Mouse (Mus musculus) fibroblast of lung, adult 2 months (primary cell): ENCODE measurements around the gene Dusp5.
"Not testable (repeated sequence)": the region's sequence is repeated elsewhere in the genome, so short reads cannot be mapped to it uniquely, and the experiment has no call there.

ENCODE experiments used
- DNase-seq: peaks from one replicate; pipeline ENCODE4 v3.0.0-alpha.2; 2011; ENCODE audit warnings: low read depth

Dusp5 gene

DNA sequence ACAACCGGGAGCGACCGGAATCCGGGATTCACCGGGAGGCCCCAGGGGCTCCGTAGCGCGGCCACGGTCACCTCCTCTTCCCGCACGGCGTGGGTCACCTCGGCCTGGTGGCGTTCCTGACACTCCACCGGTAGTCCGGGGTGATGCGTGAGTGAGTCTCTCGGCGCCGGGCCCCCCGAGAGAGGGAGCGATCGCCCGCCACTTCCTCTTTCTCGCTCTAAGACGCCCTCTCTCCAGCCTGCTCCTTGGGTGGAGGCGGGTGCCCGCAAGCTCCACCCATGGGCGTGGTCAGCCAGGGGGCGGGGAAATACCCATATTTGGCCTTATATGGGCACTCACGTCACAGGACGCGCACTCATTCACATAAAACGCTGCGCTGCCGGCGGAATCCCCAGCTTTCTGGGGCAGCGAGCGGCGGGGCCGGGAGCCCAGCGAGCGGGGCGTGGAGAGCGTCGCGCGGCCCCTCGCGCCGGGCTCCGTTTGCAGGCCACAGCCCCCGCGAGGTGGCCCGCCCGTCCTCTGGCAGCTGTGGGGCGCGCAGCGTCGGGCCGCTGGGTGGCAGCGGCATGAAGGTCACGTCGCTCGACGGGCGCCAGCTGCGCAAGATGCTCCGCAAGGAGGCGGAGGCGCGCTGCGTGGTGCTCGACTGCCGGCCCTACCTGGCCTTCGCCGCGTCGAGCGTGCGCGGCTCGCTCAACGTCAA is at the start of gene Dusp5:
Gene Dusp5 (plus strand): TSS at position 358 of the 703 bp plus-strand sequence.
- peak; percentile 89 for DNase-seq

DNA sequence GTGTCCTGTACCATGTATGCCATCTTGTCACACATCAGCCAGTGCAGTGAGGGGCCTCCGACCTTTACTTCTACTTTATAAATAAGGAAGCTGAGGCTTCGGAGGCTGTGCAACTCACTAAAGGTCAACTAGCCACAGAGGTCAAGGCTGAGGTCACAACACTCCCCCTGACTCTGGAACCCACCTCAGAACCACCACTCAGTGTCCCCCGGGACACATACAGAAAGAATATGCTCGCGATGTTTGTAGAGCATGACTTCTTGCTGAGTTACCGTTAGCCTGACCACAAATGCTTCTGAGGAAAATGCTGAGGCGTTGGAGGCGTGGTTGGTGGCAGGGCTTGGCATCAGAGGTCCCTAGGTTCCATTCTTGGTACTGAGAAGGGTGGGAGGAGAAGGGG is 49.3 kb upstream of the Dusp5 start:
- no peak for DNase-seq

DNA sequence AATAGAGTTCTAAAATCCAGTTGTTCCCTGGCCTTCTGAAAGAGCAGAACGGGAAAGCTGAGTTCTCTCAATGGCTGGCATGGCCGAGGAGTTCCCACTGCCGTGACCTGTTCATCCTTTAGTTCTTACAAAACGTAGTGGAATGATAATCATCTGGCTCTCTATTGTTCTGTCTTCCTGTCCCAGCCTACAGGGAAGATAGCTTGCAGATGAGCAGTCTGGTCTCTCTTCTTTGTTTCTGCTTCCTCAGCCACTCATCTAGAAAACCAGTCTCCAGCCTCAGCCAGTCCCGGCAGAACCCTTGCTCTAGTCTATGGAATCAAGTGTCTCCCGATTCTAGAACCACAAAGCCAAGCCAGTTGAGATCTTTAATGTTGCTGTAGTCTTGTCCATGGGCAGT is 46.8 kb upstream of the Dusp5 start:
- DNase-seq, result no peak

DNA sequence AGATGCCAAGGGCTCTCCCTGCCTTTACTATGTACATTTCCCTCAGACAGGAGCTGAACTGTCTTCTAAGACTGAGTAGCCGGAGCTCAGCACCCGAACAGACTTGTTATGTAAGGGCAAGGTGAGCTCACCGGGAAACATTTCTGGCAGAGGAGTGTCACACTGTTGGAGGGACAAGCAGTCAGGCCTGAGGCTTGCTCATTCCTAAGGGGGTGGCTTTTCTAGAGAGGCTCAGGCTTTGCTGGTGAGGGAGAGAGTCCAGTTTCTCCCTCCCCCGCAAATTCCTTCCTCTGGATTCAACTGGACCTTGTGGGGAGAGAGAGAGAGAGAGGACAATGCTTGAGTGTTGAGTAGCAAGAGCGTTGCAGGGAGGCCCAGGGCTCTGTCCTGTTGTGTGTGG is 46.4 kb upstream of the Dusp5 start:
- DNase-seq, result peak; percentile 27

DNA sequence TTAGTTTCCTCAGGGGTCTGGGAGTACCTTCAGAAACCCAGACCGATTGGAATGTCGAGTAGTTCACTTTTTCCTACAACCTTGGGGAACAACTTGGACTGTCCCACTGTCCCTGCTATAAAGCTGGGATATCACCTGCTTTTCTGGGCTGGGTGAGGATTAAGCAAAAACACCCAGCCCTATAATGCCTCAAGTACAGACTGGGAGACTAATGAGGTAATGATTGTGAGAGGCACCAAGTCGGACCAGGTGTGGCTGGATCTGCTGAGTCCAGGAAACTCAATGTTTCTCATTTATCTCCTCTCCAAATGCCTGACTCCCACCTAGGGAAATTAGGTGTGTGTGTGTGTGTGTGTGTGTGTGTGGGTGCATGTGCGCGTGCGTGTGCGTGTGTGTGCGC is 44.9 kb upstream of the Dusp5 start:
- no peak for DNase-seq

DNA sequence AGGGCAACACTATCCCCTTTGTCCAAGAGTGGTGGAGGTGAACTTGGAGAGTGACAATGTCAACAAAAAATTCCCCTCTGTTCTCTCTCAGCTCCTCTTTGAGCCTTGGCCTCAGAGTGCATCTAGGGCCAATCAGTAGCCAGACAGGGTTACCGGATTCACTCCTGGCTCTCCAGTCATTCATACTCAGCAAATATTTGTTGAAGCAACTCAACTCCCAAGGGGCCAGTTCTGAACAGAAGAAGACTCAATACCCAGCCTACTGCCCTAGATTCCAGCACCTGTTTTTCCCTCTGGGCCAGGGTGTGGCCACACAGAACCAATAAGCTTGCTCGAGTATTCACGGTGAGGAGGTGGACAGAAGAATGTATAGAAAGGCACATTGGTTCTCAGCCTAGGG is 44.0 kb upstream of the Dusp5 start:
- DNase-seq, result no peak

DNA sequence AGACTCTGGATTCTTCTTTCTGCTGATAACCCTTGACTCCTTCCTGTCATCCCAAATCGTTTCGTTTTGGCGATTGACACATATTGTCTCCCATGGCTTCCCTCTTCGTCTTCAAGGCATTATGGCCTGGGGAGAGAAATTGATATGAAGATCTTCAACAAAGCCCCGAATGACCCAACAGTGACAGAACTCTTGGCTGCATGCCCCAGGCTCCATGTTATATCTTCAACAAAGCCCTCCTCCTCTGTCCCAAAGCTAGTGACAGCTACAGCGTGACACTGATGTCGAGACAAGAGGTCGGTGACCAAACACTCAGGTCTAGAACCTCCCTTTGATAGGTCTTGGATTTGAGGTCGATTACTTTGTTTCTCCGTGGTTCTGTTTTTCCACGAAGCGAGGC is 39.7 kb upstream of the Dusp5 start:
- DNase-seq, result no peak

DNA sequence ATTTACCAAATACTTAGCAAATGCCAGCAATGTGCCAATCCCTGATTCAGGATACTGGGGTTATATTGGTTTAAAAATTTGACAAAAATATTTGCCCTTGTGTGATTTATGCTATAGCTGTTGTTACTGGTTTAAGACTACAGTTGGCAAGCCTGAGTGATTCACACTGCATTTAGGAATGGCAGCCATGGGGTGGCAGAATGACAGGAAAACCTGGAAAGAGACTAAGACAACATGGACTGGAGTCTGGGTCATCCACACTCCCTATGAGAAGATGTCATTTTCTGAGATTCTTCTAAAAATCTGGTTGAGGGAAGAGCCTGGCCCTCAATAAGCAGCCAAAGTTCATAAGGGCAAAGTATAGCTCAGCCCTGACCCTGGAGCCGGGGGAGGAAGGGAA is 39.0 kb upstream of the Dusp5 start:
- DNase-seq, result no peak

DNA sequence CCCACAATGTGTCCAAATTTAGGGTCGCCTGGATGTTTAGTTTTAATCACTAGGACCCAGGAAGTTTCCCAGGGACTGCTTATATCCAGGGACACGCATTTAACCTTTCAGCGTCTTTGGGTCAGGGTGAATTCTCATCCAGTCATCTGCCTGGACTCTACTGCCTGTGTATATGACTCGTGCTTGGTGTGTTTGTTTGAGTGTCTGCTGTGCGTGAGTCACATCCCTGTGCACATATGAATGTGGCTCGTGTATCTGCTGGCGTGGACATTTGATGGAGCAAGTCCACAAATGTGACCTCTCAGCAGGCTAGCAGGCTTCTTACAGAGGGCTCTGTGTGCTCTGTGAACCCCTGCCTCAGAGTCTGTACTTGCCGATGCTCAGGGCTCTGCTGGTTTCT is 38.0 kb upstream of the Dusp5 start:
- DNase-seq, result peak; percentile 31

DNA sequence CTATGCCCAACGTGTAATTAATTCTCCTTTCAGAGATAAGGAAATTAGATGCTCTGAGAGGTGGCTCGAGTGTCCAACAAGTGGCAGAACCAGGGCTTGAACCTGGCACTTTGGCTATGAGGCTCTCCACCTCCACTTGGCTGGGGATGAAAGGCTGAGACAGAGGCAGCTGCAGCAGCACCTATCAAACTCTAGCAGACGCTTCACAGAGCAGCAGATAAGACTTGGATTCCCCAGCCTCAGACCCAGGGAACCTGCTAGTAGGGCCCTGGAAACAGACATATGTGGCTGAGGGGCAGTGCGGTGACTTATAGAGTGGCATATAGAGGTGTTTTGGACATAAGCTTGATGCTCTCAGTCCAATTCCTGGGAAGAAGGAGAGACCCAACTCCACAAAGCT is 36.4 kb upstream of the Dusp5 start:
- DNase-seq, result no peak

DNA sequence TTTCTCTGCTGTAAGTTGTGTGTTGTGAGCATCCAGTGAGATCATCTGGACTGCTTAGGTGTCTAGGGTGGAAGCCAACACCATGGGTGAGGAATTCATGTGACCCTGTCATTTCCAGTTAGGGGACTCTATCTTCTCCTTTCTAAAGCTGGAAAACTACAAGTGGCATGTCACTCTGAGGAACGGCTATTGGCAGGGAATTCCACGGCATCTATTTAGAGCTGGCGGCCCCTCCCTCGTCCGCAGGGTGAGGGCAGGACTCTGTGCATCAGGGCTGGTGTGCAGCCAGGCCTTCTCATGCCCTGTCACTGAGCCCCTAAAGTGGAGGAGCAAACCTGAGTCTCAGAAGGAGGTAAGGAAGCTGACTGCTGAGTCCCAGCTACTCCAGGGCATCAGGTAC is 35.0 kb upstream of the Dusp5 start:
- DNase-seq, result no peak

DNA sequence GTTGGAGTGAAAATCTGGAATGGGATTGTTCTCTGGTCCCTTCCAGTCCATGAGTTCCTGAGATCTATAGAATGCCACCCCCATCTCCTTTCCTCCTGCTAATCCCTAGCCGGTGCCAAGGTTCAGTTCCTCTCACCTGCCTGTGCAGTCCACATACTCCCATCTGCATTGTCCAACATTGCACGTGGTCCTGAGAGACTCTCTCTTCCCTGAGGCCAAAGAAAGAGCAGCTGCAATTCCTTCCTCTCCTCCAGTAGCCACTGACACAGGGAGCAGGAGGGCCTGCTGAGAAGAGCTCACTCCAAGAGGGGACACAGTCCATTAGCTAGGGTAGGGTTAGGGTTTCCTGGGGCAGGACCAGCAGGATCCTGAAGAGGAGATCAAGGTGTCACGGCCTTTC is 31.0 kb upstream of the Dusp5 start:
- no peak for DNase-seq

DNA sequence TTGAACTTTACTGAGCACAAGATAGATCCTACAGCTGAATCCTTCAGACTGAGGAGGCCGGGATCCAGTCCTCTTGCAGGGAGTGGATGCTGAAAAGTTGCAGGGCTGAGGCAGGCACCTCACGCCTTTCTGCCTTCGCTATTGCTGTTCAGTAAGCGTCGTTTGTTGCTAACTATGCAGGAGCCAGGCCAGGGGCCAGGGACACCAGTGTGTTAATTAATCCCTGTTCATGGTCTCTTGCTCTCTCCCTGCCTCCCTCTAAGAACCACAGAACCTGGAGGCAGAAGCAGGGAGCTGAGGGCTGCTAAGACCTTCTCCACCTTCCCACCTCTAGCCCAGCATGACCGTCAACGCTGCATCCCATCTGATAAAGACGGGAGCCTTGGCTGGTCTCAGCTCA is 29.9 kb upstream of the Dusp5 start:
- no peak for DNase-seq

DNA sequence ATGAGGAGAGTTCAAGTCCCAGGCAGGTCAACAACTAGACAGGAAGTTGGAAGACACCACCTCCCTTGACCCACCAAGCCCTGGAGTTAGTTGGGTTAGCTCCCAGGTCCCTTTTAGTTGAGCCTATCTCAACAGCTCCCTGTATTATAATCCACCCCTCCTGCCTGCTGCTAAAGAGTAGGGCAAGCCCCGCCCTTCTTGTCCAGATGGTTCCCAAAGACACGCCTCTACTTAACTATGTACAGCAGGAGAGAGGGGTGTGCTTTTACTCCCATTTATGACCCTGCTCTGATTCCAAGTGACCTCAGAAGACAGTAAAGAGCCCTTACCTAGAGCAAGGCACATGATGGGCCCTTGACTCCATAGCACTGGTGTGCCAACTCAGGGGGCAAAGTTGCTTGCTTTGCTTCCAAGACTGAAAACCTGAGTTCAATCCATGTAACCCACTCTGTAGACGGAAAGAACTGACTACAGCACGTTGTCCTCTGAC is 29.4 kb upstream of the Dusp5 start:
- DNase-seq, result no peak

DNA sequence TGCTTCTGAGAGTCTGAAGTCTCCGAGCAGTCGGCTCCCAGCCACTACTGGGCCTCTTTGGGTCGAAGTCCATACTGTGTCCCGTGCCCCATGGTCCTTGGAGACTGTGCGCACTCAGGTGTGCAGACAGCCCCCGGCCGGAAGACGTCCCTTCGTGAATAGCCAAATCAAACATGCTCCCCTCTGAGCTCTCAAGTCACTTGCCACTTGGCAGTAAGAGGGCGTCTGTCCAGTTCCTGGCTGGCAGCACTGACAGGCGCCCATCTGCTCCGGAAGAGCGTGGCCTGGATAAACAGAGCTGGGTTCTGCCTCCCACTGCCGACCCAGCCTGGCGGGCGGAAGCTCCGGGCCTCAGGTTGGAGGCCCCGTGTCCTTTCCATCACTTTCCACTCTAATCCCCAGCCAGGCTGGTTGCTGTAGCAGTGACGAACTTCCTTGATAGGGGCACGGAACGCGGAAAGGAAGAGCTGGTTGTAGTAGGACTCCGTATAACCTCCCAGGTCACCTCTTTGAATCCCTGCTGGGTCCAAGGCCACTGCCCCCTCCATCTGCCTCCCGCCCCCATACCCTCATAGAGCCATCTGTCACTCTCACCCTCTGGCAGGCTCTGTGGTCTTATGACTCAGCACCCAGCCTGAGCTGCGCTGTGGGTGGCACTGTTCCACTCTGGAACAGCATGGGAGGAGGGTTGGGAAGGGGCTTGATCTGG is 28.5 kb upstream of the Dusp5 start:
- no peak for DNase-seq

DNA sequence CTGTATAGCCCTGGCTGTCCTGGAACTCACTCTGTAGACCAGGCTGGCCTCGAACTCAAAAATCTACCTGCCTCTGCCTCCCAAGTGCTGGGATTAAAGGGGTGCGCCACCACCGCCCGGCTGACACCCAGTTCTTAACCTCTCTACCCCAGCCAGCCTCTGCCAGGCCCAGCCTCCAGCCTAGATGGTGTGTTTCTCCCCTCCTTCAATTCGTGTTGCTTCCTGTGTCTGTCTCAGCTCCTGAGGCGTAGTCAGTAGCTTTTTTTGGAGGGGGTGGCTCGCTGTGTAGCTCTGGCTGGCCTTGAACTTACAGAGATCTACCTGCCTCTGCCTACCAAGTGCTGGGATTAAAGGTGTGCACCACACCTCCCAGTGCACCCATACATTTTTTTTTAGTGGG is 27.7 kb upstream of the Dusp5 start:
- not testable (repeated sequence) for DNase-seq

DNA sequence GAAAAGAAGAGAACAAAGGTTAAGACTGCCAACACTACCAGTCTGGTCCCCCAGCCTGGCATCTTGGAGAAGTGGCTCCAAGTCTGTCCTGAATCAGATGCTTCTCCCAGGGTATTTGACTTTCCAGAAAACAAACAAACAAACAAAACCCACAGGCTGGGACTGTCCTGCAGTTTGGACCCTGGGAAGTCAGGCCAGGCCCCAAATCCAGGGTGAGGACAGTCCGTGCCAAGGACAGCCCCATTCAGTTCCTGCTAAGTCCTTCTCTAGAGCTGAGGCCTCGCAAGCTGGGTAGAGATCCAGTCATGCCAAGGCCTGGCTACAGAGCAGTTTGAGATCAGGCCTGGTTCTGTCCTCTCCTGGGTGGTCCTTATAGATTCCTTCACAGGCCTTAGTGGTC is 27.1 kb upstream of the Dusp5 start:
- no peak for DNase-seq

DNA sequence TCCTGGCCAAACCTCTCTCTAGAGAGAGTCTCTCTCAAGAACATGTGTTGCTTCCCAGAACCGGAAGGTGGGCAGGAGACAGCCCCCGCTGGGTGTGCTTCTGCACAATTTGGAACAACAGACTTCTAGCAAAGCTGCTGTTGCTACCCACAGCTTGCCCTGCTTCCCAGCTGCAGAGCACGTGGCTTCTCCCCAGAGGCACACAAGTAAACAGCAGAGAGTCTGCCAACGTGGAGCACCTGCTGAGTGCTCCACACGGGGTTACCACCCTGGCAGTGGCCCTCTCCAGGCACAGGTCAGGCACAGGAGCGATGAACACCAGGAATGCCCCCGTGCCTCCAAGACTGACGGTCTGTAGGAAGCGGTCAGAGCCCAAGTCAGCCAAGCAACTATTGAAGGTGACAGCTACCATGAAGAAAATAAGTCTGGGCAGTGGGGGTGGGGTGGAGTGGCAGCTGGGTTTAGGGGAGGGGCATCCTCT is 26.0 kb upstream of the Dusp5 start:
- no peak for DNase-seq

DNA sequence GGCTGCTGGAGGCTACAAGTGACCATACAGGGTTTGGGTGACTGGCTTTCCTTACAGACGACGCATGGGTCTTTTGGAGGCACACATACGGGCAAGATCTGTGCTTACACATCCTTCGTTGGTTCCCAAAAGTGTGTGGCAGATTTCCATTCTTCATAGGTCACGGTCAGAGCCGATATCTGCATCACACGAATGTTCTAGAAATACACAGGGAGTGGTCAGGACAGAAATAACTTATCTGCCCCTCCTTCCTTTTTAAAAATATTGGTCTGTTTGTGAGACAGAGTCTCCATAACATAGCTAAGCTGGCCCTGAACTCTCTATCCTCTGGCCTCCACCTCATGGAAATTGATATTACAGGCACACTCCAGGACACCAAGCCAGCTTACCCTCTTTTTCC is 24.7 kb upstream of the Dusp5 start:
- DNase-seq, result no peak

DNA sequence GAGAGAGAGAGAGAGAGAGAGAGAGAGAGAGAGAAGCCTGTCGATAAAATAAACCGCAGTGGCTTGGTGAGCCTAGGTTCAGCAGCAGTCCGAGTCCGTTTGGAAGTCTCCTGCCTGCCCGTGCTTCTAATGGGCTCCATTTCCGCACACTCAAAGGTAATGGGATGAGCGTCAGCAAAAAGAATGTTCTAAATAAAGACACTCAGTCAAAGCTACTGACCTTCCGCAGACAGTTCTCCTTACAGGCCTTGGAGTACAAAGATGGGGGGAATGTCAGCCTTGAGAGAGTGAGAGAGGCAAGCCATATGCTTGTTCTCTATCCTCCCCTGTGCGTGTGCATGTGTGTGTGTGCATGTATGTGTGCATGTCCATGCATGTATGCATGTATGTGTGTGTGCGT is 23.2 kb upstream of the Dusp5 start:
- no peak for DNase-seq

DNA sequence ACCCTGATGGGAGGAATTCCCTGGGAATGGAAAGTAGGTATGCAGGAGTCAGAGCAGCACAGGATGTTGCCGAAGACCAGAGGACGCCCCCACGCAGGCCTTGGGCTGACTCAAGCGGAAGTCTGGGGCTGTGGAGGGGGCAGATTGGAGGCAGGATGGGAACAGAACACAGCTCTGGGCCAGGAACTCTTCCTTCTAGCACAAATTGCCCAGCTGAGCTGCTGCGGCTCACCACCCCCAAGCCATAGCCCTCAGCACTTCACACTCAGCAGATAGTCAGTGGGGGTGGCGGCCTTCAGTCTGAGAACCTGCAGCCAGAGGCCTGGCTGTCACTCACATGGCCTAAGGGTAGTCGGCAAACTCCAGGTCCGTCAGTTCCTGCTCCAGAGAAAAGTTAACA is 21.4 kb upstream of the Dusp5 start:
- no peak for DNase-seq

DNA sequence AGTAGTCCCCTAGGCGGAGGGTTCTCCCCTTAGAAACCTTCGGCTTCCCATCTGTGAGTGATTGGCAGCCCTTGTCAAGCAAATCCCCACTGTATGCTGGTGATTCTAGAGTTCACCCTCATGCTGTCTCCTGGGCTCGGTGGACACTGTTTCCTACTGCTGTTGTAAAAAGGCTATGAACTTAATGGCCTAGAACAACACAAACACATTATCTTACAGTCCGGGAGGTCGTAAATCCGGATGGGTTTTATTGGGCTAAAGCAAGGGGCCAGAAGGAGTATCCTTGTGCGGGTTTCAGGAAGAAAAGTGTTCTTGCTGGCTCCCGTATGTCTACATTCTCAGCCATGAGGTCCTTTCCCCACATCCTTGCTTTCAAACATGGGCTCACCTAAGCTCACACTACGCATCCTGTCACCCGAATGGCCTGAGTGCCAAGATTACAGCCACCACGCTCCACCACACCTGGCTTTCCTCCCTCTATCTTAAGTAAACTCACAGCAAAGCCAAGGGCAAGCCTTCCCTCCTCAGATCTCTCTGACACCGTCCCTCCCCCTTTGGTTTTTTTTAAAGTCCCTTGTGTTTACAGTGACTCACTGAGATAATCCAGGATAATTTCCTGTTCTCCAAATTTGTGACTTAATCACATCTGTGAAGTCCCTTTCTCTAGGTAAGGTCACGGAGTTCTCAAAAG is 17.5 kb upstream of the Dusp5 start:
- no peak for DNase-seq
